Mouse (Mus musculus) liver, embryonic 11.5 days (tissue): ENCODE data around the gene Tm9sf1. TPM values are rescaled to one million over a fixed set of nuclear protein-coding genes. Genes with fewer than 3 reads are reported as not detected.
A peak's percentile ranks its signal among the peaks of the same experiment; 100 is the strongest.

Experiments
- ATAC-seq: fragments of 200-750 bp; cut with Nextera tagmentation; replicated peaks from 2 replicates; pipeline ENCODE4 v1.8.0; 2017; ENCODE audit warnings: moderate number of reproducible peaks, mild to moderate bottlenecking, moderate TSS enrichment, moderate library complexity; ENCODE audit not compliant: low FRiP score
- DNase-seq: peaks from one replicate; pipeline ENCODE4 v3.0.0-alpha.2; 2017; ENCODE audit warnings: low spot score
- H3K27ac ChIP-seq: fragments of 300-500 bp; sonication (generic); 2 replicates; pipeline ENCODE4 v1.5.1; 2014; ENCODE audit warnings: mild to moderate bottlenecking, low read depth, low read length, control low read depth
- H3K27me3 ChIP-seq: fragments of 300-500 bp; sonication (generic); replicated peaks from 2 replicates; pipeline ENCODE4 v1.6.1; 2014; ENCODE audit warnings: low read length, mixed read lengths; ENCODE audit not compliant: control insufficient read depth, insufficient read depth
- H3K36me3 ChIP-seq: fragments of 300-500 bp; sonication (generic); 2 replicates; pipeline ENCODE4 v1.6.1; 2014; ENCODE audit warnings: mild to moderate bottlenecking, low read length, moderate library complexity, mixed read lengths; ENCODE audit not compliant: control insufficient read depth, insufficient read depth
- H3K4me1 ChIP-seq: fragments of 300-500 bp; sonication (generic); replicated peaks from 2 replicates; pipeline ENCODE4 v1.6.1; 2014; ENCODE audit warnings: low read length, mixed read lengths; ENCODE audit not compliant: control insufficient read depth, insufficient read depth
- H3K4me2 ChIP-seq: fragments of 300-500 bp; sonication (generic); 2 replicates; pipeline ENCODE4 v1.6.1; 2014; ENCODE audit warnings: mild to moderate bottlenecking, control low read depth, moderate library complexity
- H3K4me3 ChIP-seq: fragments of 300-500 bp; sonication (generic); 2 replicates; pipeline ENCODE4 v1.5.1; 2014; ENCODE audit warnings: low read depth, low read length, control low read depth
- H3K9ac ChIP-seq: fragments of 300-500 bp; sonication (generic); 2 replicates; pipeline ENCODE4 v1.6.1; 2014; ENCODE audit warnings: low read depth, low read length, control low read depth
- H3K9me3 ChIP-seq: fragments of 300-500 bp; sonication (generic); 2 replicates; pipeline ENCODE4 v1.6.1; 2016; ENCODE audit warnings: low read length, inconsistent platforms, mixed read lengths; ENCODE audit not compliant: control insufficient read depth
- WGBS: fragments of 180-500 bp; shearing (Covaris S2); extraction: QIAGEN DNeasy Blood & Tissue Kit; methylation state at CpG from one replicate; pipeline ENCODE4 v1.1.7; 2014; 5-methylcytosine and 5-hydroxymethylcytosine counted together
- polyA plus RNA-seq: library from polyadenylated mRNA; unstranded; fragments of >200 nt; fragmentation: Nextera tagmentation; extraction: Ambion mirVana; gene quantifications from 2 replicates; pipeline ENCODE4 v1.2.1, GENCODE M21; 2014

The Tm9sf1 gene
- polyA plus RNA-seq, 1 experiment from 2014 or later = 79.8 TPM

- Histone ChIP-seq H3K9me3 (no peaks in the 10 kb centered on the region), H3K36me3 (0 out of 2 replicates have a peak, but pooled peaks cover 3% of the 10 kb centered on the region), H3K9ac (0 out of 2 replicates have a peak overlapping the region, but pooled peaks have one; percentile 27), H3K27ac (no peak overlapping the region), H3K4me1 (peaks cover 22% of the 10 kb centered on the region), H3K4me2 (peak overlapping the region; percentile 71), H3K4me3 (peak overlapping the region; percentile 32), H3K27me3 (no peaks in the 10 kb centered on the region)
- DNase-seq (no peak), ATAC-seq (peak; percentile 61)
- 23% methylated on average over 22 of the region's 22 CpGs for WGBS
These were observed 25.0 kb downstream of the Tm9sf1 start for GRCm38 (mm10) chr14:55618486-55619195.

- H3K27ac ChIP-seq = no peak within 1 kb of the TSS
- peak within 1 kb of the TSS; percentile 32 for H3K4me3 ChIP-seq
- H3K36me3 ChIP-seq = 0 out of 2 replicates have a peak, but pooled peaks cover 3% of the 10 kb centered on the region
- 14% methylated on average over 21 of the region's 21 CpGs for WGBS
- ATAC-seq = peak; percentile 48
- peaks cover 22% of the 10 kb centered on the region for H3K4me1 ChIP-seq
- 0 out of 2 replicates have a peak within 1 kb of the TSS, but pooled peaks have one; percentile 27 for H3K9ac ChIP-seq
- no peaks in the 10 kb centered on the region for H3K27me3 ChIP-seq
- peak; percentile 54 for DNase-seq
- peak within 1 kb of the TSS; percentile 71 for H3K4me2 ChIP-seq
- no peaks in the 10 kb centered on the region for H3K9me3 ChIP-seq
These were observed 25.8 kb downstream of the Tm9sf1 start, which contains the start of gene Rec8 for GRCm38 (mm10) chr14:55617822-55618221. TSS of gene Rec8 (plus strand) at chr14:55618037.

GRCm38 (mm10) chr14:55616844-55617243, 26.8 kb downstream of the Tm9sf1 start:
- H3K4me1 ChIP-seq = peaks cover 17% of the 10 kb centered on the region
- H3K9ac ChIP-seq = no peak overlapping the region
- H3K9me3 ChIP-seq = no peaks in the 10 kb centered on the region
- no peaks in the 10 kb centered on the region for H3K36me3 ChIP-seq
- WGBS = 72% methylated on average over 2 of the region's 2 CpGs
- no peaks in the 10 kb centered on the region for H3K27me3 ChIP-seq
- H3K27ac ChIP-seq = no peak overlapping the region
- no peak for DNase-seq
- H3K4me3 ChIP-seq = no peak overlapping the region
- ATAC-seq = no peak
- H3K4me2 ChIP-seq = no peak overlapping the region

- Histone ChIP-seq H3K4me1 (peaks cover 16% of the 10 kb centered on the region), H3K27ac (no peak overlapping the region), H3K27me3 (no peaks in the 10 kb centered on the region), H3K4me3 (no peak overlapping the region), H3K36me3 (no peaks in the 10 kb centered on the region), H3K9ac (no peak overlapping the region), H3K4me2 (no peak overlapping the region), H3K9me3 (no peaks in the 10 kb centered on the region)
- ATAC-seq = no peak
- WGBS = 56% methylated on average over 2 of the region's 2 CpGs
- DNase-seq = no peak
These were observed 27.7 kb downstream of the Tm9sf1 start for GRCm38 (mm10) chr14:55615876-55616275.

GRCm38 (mm10) chr14:55614565-55615178, 28.9 kb downstream of the Tm9sf1 start:
- Histone ChIP-seq H3K4me1 (peaks cover 16% of the 10 kb centered on the region), H3K9me3 (no peaks in the 10 kb centered on the region), H3K4me3 (no peak overlapping the region), H3K27me3 (no peaks in the 10 kb centered on the region), H3K9ac (no peak overlapping the region), H3K36me3 (peaks cover 3% of the 10 kb centered on the region; the same call in 1 of the 2 replicates), H3K27ac (peak overlapping the region; percentile 92), H3K4me2 (0 out of 2 replicates have a peak overlapping the region, but pooled peaks have one; percentile 12)
- WGBS = 51% methylated on average over 7 of the region's 7 CpGs
- no peak for DNase-seq
- peak; percentile 85 for ATAC-seq

GRCm38 (mm10) chr14:55613346-55613745, 30.3 kb downstream of the Tm9sf1 start:
- Histone ChIP-seq H3K36me3 (peaks cover 8% of the 10 kb centered on the region), H3K4me1 (peaks cover 10% of the 10 kb centered on the region), H3K27ac (peak overlapping the region; percentile 61), H3K4me3 (no peak overlapping the region), H3K9ac (no peak overlapping the region), H3K9me3 (no peaks in the 10 kb centered on the region), H3K27me3 (no peaks in the 10 kb centered on the region), H3K4me2 (no peak overlapping the region)
- DNase-seq (no peak), ATAC-seq (no peak)
- WGBS = 75% methylated on average over 6 of the region's 6 CpGs

- H3K9ac ChIP-seq = no peak overlapping the region
- ATAC-seq (no peak), DNase-seq (no peak)
- peaks cover 28% of the 10 kb centered on the region for H3K36me3 ChIP-seq
- H3K27me3 ChIP-seq = no peaks in the 10 kb centered on the region
- no peak overlapping the region for H3K4me2 ChIP-seq
- 90% methylated on average over 6 of the region's 6 CpGs for WGBS
- no peak overlapping the region for H3K27ac ChIP-seq
- H3K9me3 ChIP-seq = no peaks in the 10 kb centered on the region
- peaks cover 17% of the 10 kb centered on the region for H3K4me1 ChIP-seq
- H3K4me3 ChIP-seq = no peak overlapping the region
These were observed 35.3 kb downstream of the Tm9sf1 start for GRCm38 (mm10) chr14:55608339-55608738.

- H3K9me3 ChIP-seq = no peaks in the 10 kb centered on the region
- H3K36me3 ChIP-seq = peaks cover 42% of the 10 kb centered on the region
- peak overlapping the region; percentile 43 for H3K27ac ChIP-seq
- DNase-seq (no peak), ATAC-seq (no peak)
- H3K9ac ChIP-seq = peak overlapping the region; percentile 46; the same call in 1 of the 2 replicates
- H3K27me3 ChIP-seq = no peaks in the 10 kb centered on the region
- 82% methylated on average over 16 of the region's 16 CpGs for WGBS
- H3K4me2 ChIP-seq = peak overlapping the region; percentile 42
- H3K4me3 ChIP-seq = peak overlapping the region; percentile 10; the same call in 1 of the 2 replicates
- peaks cover 19% of the 10 kb centered on the region for H3K4me1 ChIP-seq
These were observed 37.7 kb downstream of the Tm9sf1 start for GRCm38 (mm10) chr14:55605743-55606459.
